Mouse (Mus musculus) lung, postnatal 36 days (tissue): ENCODE results near the gene Olfr1356.
"Not testable (repeated sequence)": the region's sequence is repeated elsewhere in the genome, so short reads cannot be mapped to it uniquely, and the experiment has no call there.

ENCODE experiments used
- DNase-seq: peaks from one replicate; pipeline ENCODE4 v3.0.0; 2022; ENCODE audit warnings: mixed read lengths

Gene Olfr1356

DNA sequence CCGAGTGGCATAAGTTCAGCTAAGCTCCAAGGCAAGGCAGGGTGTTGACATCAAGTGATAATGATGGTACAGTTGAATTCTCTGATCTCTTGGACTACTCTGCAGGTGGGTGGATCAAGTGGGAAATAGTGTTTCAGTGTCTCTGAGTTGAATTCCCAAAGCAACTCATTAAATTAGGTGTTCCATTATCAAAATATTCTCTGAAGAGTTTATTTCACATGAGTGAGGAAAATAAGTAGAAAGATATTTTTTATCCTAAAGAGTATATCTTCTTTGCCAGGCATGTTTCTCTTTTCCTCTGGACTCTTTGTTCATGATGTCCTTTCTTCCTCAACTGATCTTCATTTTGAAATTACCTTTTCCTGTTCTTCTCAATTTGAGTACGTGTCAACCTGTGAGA lies at the start of gene Olfr1356:
Gene Olfr1356 (minus strand): TSS at position 101 of the 400 bp plus-strand sequence.
- no peak for DNase-seq

DNA sequence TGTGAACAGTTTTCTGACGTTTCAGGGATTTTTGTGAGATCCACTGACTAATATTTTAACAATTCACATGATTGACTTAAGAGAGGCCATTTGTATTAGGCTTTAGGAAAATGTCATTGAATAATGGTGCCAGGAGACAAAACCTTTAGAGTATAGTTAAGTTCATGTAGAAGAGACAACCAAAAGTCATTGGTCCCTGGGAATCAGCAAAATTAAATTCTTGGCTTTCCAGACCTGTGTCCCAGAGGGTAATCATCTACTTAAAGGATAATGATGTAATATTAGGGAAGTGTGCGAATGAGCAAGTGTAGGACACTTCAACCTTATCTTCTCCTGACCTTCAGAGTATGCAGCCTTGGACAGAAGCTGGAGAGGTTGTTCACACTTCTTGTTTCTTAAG lies 23.3 kb upstream of the Olfr1356 start, which contains the start of gene Olfr1355:
Gene Olfr1355 (plus strand): TSS at position 301 of the 400 bp plus-strand sequence.
- no peak for DNase-seq

DNA sequence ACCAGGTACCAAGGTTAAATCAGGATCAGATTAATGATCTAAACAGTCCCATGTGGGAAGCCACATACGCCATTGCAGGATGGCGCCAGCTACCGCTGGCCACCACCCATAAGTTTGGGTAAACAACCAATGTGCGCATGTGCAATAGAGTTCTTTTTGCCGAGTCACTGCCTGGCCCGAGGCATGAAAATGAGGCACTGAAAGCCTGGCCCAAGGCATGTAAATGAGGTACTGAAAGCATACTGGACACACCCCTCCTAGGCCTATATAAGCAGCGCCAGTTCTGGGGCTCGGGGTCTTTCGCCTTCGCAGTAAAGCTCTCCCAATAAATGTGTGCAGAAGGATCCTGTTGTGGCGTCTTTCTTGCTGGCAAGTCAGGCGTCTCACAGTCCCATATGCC lies 11.5 kb downstream of the Olfr1356 start:
- DNase-seq = not testable (repeated sequence)

DNA sequence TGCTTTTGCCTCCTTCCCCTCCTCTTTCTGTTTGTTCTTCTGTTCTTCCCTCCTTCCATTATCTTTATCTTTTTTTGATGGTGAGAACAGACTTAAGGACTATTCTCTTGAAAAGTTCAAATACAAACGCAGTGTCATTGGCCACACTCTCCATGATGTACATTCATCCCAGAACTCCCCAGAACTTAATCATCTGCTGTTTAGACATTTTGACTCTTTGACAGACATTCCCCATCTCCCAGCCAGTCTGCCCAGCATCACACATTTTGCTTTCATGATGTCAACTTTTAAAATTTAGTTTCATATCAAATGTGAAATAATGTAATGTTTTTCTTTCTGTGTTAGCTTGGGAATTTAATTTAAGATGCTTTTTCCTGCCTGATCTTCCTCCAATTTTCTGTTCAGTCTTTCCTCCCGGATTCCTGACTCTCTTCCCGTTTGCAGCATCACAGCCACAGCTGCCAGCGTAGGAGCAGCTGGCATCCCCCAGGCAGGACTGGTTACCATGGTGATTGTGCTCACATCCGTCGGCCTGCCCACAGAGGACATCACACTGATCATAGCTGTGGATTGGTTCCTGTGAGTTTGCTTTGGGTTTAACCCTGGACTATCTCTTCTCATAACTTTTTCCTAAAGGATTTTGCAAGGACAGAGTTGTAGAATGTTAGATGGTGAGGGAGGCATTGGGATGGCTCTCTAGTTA lies 39.5 kb downstream of the Olfr1356 start:
- DNase-seq = no peak

DNA sequence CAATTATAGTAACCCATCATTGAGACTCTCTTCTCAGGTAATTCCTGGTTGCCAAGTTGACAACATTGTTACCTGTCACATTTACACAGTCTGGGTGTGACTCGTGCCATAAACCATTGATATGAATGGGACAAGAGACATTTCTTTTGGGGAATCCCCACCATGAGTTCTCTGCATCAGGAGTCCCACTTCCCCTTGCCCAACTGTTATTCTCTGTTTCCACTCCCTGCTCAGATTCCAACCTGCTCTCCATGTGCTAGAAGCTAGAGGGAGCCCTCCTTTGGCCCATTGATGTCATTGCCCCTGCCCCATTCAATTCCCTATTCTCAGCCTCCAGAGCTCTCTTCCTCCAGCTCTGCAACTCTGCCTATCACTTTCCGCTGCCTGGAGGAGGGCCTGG lies 50.5 kb downstream of the Olfr1356 start:
- no peak for DNase-seq
